Mouse (Mus musculus): Measurements from ENCODE around the gene Sdk2.

Sdk2 gene

DNA sequence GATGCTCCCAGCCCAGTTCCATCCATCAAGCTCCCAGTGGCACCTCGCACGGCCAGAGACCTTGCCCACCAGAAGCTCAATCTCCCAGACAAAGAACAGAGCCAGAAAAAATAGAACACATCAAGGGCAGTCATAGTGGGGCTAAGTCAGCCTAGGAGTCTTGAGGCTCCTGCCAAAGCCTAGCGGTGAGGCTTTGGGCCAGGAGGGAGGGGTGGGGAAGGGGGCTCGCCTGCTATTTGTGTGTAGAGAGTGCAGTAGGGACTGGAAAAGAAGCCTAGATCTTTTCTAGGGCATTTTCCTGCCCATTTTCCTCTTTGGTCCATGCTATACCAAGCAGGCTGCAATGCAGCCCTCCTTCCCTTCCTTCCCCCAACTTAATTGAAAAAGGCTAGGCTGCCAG, 76.8 kb downstream of the Sdk2 start:
- DNase-seq: no peak

DNA sequence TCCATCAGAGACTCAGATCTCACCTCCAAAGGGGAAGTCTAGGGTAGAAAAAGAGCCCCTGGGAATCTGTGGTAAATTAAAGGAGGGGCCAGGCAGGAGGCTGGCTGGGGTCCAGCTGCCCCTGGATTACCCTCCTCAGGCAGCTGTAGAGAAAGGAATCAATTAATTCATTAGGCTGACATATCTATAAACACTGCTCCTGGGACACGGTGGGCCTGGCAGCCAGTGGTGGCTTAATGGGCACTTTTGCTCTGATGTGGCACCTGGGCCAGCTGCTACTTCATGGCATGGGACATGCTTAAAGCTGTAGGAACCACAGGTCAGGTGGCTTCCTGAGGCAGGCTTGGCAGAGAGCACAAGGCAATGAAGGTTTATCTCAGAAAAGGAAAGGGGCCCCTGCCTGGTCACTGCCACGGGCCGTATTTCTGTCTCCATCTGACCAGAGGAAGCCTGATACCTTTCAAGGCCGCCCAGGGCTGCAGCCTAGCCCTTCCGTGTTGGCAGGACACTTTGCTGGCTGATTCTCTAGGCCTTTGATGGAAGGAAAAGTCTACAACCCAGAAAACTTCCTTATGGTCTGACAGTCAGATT, 80.9 kb downstream of the Sdk2 start:
- no peak for DNase-seq

DNA sequence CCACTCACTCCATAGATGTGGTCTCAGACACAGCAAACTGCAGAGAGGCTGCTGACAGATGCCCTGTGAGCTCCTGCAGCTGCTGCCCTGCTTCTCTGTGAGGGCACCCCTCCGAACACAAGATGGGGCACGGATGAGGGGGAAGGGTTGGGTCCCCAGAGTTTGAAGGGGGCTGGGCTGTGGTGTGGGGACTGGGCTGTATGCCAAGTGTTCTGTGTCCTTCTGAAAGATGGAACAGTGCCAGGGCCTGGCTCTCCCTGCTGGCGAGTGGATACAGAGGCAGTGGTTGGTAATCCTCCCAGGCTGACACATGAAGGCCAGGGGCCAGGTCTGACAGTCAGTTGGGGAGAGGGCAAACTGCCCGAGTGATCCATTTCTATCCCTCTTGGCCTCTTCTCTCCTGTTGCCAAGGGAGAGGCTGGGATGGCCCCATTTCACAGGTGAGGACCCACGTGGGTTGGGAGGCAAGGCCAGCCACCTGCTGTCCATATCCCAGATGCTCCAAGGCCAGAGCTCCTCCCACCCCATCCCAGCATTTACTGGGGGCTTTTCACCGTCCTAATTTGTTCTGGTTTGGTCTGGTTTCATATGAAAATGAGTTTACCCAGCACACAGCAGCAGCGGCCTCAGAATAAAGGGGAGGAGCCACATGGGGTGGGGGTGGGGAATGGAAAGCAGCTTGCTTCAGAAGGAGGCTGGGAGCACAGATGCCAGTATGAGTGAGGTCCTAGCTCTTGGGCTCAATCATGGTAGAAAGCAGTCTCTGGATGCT, 84.9 kb downstream of the Sdk2 start:
- no peak for DNase-seq

DNA sequence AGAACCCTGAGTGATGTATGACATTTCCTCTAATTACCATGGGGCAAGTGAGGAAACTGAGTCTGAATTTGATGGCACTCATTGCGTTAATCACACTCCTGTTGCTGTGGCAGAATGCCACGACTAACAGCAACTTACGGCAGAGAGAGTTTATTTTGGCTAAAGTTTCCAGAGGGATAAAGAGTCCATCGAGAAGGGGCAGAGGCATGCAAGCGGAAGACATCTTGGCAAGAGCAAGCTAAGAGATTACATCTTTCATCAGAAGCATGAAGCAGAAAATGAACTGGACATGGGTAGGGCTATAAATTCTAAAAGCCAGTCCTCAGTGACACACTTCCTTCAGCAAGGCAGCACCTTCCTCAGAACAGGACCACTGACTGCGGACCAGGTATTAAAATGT, 85.8 kb downstream of the Sdk2 start:
- DNase-seq: no peak

DNA sequence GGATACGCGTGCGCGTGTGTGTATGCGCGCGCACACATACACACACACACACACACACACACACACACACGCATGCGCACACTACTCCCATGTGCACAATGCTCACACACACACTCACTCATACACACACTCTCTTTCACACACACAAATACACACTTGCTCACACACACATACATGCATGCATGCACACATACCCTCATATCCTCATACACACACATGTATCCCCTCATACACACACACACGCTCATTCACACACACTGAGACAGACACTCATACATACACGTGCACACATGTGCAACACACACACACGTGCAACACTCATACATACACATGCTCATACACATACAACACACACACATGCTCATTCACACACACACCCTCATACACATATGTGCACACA, 88.5 kb downstream of the Sdk2 start:
- no peak for DNase-seq

DNA sequence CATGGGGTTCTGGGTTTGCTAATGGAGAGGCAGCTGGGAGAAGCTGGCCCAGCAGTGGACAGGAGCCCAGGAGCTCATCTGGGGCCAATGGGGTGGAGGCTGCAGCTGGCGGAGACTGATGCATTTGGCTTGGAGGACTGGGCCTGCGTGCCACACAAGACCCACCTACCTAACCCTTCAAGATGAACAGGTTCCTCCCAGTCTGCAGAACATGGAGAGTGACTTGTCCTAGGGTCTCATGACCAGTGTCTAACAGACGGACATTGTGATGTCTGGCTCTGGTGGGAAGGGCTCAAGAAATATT, 91.2 kb downstream of the Sdk2 start:
- DNase-seq: no peak

DNA sequence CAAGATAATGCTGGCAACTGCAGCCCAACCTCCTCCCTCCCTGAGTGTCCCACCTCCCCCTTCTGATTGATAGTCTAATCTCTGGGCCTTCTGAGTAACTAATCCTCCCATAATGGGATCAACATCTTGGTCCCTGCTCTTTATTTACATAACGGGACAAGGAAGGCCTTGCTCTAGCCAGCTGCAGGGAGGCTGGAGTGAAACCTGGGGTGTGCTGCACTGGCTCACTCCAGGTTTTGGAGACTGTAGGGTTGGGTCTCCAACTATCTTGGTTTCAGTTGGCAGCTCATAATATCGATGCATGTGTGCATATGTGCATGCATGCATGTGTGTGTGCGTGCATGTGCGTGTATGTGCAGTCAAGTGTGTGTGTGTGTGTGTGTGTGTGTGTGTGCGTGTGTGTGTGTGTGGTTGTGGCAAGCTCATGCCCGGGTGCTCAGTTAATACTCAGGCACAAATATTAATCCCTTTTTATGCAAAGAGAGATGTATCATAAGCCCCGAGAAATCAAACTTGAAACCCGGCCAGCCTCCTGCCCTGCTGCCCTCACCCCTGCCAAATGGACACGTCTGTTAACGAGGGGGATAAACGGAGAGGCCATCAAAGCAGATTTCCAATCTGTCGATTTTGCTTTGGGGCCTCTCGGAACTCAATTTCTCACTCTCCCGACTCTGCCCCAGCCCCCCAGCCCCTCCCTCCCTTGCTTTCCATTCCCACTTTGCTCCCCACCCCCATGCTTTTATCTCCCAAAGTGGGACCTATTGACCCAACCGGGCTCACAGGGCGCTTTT, 91.8 kb downstream of the Sdk2 start:
- no peak for DNase-seq

DNA sequence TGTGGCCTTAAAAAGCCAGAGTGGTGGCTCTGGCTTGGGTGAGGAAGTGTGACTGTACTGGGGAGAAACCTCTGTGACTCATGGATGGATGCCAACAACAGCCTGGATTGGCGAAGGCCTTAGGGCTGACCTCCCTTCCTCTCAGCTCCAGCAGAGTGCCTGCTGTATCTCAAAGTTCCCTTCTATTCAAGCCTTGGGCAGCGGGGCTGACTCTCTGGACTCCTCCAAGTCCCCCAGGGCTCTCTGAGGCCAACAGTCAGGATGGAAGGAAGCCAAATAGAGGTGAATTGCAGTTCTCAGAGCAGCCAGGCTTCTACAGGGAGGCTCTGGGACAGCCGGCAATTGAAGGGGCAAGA, 94.4 kb downstream of the Sdk2 start:
- peak; percentile 10 for DNase-seq

DNA sequence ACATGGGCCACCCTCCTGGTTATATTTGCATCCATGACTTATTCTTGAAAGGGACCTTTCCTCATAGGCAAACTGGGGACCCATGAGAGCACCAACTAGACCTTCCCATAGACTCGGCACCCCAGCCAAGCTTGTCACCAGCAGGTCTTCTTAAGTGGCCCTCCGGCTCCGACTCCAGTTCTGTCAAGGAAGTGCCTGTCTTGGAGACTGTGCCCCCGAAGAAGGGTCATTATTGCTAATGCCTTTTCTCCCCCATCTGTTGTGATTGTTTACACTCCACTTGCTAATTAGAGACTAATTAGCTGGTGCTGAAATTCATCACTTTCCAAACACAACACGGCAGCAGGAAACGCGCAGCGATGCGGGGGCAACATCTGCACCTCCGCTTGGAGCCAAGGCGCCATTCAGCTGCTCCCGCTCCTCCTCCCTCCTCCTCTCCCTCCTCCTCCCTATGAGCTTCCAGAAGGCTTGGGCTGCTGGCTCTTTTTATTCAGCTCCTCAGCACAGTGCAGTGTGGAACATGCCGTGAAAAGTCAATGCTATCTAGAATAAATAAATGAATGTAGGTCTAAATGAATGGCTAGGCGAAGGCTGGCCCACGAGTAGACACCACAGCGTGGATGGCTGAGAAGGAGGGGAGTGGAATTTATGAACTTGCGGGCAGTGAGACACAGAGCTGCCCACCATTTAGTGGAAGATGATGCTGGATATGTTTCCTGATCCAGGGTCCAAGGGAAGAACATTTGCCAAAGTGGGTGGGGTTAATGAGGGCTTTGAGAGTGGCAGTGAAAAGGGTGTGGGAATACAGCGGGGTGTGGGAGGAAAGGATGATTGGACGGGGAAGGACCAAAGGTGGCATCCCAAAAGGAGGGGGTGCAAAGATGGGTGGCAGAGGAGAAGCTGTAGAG, 95.0 kb downstream of the Sdk2 start:
- DNase-seq: no peak

DNA sequence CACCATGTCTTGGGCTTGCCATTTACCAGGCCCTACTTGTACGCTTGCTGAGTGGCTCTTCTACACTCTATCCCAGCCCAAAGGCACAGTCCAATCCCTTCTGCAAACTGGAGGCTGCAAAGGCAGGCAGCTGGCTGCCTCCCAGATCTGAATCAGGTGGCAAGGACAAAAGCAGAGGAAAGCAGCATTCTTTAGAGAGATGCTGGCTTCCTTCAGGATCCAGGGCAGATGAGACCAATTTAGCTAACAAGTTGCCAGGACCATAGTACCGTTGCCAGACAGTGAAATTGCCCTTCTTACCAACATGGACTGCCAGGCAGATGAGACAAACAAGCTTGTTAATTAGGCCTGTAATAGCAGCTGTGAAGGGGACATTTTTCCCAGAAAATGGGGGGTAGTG, 96.8 kb downstream of the Sdk2 start:
- DNase-seq: no peak

DNA sequence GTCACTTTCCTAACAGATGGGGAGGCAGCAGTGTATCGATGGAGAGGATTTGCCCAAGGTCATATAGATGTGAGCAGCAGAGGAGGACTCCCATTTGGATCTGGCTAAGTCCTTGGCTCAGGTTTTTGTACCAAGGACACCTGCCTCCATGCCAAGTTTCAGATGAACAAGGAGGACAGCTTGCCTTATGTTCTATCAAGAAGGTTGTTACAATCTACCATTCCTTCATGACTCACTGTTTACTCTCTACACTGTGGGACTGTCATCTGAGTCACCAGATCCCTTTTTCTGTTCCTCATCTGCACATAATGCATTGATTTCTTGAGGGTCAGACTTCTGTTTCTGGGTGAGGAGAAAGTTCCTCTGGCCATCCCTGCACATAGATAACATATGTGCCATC, 101.6 kb downstream of the Sdk2 start:
- no peak for DNase-seq

DNA sequence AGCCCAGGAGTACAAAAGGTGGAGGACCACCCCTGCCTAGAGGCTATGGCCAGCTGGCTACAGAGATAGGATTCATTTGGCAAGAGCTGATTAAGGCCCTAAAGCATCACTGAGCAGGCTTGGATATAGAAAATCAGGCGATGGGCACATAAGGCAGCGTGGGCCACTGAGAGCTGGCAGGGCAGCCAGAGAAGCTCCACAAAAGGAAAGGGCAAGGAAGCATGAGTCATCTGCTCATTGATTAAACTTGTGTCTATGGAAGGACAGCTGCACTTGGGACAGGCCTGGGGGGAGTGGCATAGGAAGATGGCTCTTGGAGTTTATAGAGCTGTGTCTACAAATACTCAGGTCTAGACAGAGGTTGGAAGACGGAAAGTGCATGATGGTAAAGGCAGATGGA, 104.1 kb downstream of the Sdk2 start:
- DNase-seq: no peak

DNA sequence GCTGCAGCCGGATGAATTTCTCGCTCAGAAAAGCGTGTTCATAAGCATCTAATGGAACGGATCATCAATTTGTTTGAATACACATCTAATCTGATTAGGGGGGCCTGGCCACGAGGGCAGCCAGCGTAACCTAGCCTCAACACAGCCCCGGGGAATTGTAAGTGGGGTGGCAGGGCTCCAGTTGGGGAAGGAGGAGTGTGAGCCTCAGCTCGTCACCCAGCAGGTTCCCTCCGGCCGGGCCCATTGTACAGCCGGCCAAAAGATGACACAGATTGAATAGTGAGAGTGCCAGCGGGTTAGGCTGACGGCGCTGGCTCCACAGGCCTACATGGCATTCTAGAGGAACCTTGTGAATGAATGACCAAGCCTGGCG, 115.2 kb downstream of the Sdk2 start:
- DNase-seq: peak; percentile 71

DNA sequence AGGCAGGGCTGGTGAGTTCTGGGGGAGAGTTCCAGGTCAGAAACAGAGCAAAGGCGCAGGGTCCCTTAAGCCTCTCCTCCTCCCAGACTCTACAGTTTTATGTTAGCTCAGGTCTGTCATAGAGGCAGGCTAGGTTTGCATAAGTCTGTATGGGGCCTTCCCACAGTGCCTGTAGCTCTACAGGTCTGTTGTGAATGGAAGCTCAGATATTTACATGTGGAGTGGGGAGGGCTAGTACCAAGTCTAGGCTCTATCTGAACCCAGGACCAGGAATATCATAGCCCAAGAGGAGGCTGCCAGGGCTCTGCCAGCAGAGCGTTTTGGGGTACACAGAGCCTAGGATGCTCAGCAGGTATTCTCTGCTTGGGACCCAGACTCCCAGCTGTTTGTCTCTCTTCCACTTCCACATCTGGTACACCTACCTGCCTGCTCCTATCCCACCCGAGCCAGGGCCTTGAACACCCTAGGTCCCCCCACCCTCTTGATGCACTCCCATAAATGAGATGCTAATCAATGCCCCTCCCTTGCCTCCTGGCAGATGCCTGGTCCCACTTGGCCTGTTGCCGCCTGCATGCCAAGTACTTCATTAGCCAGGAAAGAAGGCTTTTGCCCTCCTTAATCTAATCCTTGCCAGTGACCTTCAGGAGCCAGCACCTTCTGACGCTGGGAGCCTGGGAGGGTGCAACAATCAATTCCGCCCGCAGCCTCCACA, 115.8 kb downstream of the Sdk2 start:
- peak; percentile 32 for DNase-seq

DNA sequence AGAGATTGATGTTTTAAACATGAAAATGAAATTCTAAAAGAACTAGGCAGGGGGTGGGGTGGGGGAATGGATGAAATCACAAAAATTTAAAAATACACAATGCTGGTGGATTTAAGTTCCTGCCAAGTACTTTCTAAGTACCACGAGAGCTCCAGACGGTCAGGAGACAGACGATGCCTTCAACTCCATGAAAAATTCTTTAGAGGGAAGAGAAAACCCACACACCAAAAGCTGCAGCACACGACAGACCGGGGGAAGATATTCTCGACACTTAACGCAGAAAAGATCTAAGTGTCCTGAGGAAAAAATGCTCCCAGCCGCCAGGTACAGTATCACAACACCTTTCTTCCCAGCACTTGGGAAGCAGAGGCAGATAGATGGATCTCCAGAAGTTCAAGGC, 118.2 kb downstream of the Sdk2 start:
- no peak for DNase-seq

DNA sequence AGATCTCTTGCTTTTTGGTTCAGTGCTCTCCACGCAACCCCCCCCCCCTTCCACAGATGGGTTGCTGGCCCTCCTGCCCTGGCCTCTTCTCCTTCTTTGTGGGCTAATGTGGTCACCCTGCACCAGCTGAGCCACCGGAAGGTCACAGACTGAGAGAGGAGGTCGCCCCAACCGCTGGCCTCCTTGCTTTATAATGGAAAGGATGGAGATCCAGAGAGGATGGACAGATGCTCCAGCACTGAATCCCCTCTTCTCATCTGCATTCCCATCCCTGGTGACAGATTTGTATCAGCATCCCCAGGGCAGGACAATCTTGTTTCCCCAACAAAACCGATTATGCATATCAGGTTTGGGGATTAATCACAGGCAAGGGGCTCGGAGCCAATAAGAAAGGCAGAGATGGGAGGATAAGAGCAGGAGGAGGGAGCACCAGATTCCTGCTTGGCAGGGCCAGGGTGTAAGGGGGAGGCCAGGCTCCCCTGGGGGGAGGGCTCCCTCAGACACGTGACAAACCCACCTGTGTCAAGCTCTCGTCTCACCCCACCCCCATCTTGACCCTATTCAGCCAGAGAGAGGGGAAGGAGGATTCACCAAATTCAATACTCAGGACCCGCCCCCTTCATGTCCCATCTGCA, 124.6 kb downstream of the Sdk2 start:
- no peak for DNase-seq

DNA sequence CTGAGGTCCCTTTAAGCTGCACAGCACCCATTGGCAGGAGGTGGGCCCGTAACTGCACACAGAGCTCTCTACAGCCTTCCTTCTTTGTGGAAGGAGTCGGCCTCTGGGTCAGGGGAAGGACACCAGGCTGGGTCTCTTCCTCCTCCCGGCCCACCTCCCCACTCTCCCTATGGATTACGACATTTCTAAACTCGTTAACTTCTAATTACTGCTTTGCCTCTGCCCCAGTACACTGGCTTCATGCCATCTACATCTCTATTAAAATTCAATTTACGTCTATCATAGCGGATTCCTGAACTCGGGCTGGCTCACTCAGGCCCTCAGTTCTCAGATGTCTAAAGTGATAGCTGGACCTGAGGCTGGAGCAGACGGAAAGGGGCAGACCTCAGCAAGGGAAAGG, 133.2 kb downstream of the Sdk2 start:
- DNase-seq: no peak

DNA sequence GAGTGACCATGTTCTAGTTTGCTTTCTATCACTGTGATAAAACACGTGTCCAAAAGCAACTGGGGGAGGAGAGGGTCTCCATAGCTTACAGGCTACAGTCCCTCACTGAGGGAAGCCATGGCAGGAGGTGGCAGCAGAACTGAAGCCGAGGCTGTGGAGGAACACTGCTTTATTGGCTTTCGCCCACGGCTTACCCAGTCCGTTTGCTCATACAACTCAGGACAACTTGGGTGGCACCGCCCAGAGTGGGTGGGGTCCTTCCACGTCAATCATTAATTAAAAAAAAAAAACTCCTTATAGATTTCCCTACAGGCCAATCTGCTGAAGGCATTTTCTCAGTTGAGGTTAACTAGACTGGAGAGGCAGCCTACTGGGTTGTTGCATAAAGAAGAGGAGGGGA, 133.9 kb downstream of the Sdk2 start:
- no peak for DNase-seq

DNA sequence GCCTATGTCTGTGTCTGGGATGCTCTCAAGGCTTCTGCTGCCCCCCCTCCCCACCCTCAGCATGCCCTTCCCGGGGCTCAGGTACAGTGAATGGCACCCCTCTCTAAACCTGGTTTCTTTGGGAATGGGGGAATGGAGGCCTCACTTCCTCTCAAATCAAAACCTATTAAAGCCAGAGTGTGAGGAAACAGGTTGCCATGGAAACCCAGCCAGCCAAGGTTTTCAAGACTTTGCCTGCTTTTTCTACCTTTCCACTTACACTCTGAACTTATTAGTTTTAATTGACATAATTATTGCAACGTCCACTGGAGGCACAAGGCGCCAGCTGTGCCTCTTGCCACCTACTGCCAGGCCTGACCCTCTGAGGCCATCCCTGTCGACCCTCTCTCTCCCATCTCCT, 135.1 kb downstream of the Sdk2 start:
- no peak for DNase-seq

DNA sequence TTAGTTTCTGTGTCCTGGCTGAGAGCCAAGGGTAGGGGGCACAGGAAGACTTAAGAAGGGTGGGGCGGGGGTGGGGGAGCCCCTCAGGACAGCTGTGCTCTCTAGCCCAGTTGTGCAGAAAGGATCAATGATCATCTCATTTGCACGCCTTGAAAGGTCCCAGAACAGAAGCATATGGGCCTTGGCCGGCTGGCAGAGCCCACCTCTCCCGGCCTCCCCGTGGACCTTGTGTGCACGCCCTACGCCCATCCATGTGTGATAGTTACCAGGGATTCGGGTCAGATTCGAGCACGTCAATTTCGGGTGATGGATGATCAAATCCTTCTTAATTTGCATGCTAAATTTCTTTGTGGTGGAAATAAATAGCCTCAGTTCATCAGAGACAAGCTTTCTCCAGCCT, 136.7 kb downstream of the Sdk2 start:
- DNase-seq: no peak

DNA sequence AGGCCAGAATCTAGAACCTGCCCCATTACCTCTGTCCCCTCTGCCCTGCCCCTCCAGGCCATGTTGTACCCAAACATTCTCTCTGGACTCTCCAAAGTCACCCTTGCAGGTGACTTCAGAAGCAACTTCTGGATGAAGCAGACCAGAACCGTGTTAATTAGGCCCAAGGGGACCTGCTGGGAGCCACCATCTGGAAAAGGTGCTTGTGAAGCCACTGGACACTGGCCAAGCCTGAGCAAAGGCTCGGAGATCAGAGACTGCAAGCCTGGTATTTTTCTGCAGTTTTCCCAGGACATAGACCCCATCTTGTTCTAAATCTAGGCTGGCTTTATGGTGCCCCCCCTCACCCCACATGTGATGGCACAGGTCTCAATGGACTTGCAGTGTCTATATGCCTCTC, 138.0 kb downstream of the Sdk2 start:
- peak; percentile 42 for DNase-seq

DNA sequence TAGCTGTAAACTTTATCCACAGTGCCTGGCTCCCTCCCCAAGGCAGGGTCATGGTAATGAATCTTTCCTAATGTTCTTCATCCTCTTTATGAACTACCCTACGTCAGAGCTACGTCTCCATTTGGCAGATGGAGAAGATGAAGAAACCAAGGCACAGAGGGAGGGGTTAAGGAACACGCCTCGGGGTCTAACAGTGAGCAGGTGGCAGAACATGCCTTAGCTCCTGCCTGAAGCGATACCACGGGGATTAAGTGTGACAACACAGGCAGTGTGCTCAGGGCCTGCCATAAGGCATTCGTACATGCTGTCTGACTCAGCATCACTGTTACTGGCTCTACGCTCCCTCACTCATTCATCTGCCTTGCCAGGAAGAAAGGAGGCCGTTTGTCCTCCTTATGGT, 138.6 kb downstream of the Sdk2 start:
- peak; percentile 25 for DNase-seq
